18 mouse cellular contexts compared by ENCODE assay signal in genomic region chr2:169274101-169274500, GRCm38 (mm10).
"Had no signal": no experiment of that assay in that cellular context is flagged by ENCODE, and none has a peak within 500 bp of the region (broad histone marks: within the 10 kb centered on the region; RNA-seq: fewer than 3 reads in every experiment).

No protein-coding gene starts in this region.

- H3K9me3 ChIP-seq: midbrain, embryonic 10.5 days; midbrain, embryonic 12.5 days; neural tube, embryonic 13.5 days; neural tube, embryonic 15.5 days had no signal

- H3K36me3 ChIP-seq: midbrain, embryonic 10.5 days; midbrain, embryonic 12.5 days; neural tube, embryonic 13.5 days; neural tube, embryonic 15.5 days had no signal

- H3K27me3 ChIP-seq: neural tube, embryonic 13.5 days; neural tube, embryonic 15.5 days had no signal

- H3K4me2 ChIP-seq: lung, embryonic 14.5 days; midbrain, embryonic 12.5 days; neural tube, embryonic 13.5 days; neural tube, embryonic 15.5 days had no signal

- ATAC-seq: midbrain, embryonic 16.5 days had no signal

- H3K9ac ChIP-seq: lung, embryonic 14.5 days; midbrain, embryonic 12.5 days; neural tube, embryonic 13.5 days; neural tube, embryonic 15.5 days had no signal

- H3K27ac ChIP-seq: midbrain, embryonic 10.5 days; midbrain, embryonic 12.5 days; neural tube, embryonic 13.5 days; neural tube, embryonic 15.5 days had no signal

- DNase-seq: lung, embryonic 14.5 days; lung, postnatal 10 days; lung, postnatal 4 days; midbrain, embryonic 14.5 days; retina, postnatal 1 day; right cerebral cortex, adult 18-20 months; right cerebral cortex, postnatal 25 days; right cerebral cortex, postnatal 4 days; spleen, adult 18-20 months; thymus, adult 18-20 months; thymus, postnatal 14 days; thymus, postnatal 36 days had no signal

- H3K4me3 ChIP-seq: midbrain, embryonic 10.5 days; midbrain, embryonic 12.5 days; myocyte; neural tube, embryonic 13.5 days; neural tube, embryonic 15.5 days had no signal
